Mouse (Mus musculus) lung, postnatal 0 days (tissue): ENCODE data around the gene Lrrc3c.

Source experiments
- CTCF ChIP-seq: IDR thresholded peaks from 2 replicates; pipeline ENCODE4 v1.5.1; 2016; ENCODE audit warnings: antibody characterized with exemption, mild to moderate bottlenecking
- EP300 ChIP-seq: IDR thresholded peaks from 2 replicates; pipeline ENCODE4 v1.6.1; 2016; ENCODE audit warnings: antibody characterized with exemption, mild to moderate bottlenecking, control low read depth

- TF ChIP-seq CTCF, result no peak
- no peak for TF ChIP-seq EP300
Measured at GRCm38 (mm10) chr11:98581286-98582029, 16.6 kb upstream of the Lrrc3c start.
